Mouse (Mus musculus) adrenal gland, postnatal 0 days (tissue): ENCODE data around the gene Hsf5. TPM values are rescaled to one million over a fixed set of nuclear protein-coding genes. Genes with fewer than 3 reads are reported as not detected.

Experiments
- polyA plus RNA-seq: library from polyadenylated mRNA; unstranded; fragments of >200 nt; fragmentation: Nextera tagmentation; extraction: Ambion mirVana; gene quantifications from 2 replicates; pipeline ENCODE4 v1.2.1, GENCODE M21; 2015

Hsf5 gene
- 0.08 and 0.13 TPM in 2 replicates for polyA plus RNA-seq

DNA sequence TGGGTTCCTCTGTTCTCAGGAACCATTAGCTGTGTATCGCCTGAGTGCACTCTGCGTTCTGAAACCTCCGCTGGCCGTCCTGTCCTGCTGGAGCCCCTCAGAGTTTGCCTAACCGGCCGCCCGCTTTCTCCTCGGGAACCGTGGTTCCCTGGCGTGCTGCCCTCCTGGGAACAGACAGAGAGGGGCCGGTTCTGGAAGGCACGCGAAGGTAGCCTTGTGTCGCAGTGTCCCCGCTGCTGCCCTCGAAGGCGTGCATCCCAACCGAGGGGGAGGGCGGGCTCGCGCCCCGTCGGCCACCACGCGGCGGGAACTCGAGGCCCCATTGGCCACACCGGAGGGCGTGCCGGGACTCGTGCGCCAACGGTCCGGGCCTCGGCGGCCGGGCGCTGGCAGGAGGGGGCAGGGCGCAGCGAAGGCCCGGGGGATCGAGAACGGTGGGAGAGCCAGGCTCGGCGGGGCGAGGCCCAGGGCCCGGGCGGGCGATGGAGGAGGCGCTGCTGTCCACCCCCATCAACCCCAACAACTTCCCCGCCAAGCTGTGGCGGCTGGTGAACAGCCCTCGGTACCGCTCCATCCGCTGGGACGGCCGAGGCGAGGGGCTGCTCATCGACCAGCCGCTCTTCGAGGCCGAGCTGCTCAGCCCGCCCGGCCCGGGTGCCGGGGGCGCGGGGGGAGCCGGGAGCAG lies at the start of gene Hsf5:
Gene Hsf5 (plus strand): TSS at position 375 of the 685 bp plus-strand sequence.

DNA sequence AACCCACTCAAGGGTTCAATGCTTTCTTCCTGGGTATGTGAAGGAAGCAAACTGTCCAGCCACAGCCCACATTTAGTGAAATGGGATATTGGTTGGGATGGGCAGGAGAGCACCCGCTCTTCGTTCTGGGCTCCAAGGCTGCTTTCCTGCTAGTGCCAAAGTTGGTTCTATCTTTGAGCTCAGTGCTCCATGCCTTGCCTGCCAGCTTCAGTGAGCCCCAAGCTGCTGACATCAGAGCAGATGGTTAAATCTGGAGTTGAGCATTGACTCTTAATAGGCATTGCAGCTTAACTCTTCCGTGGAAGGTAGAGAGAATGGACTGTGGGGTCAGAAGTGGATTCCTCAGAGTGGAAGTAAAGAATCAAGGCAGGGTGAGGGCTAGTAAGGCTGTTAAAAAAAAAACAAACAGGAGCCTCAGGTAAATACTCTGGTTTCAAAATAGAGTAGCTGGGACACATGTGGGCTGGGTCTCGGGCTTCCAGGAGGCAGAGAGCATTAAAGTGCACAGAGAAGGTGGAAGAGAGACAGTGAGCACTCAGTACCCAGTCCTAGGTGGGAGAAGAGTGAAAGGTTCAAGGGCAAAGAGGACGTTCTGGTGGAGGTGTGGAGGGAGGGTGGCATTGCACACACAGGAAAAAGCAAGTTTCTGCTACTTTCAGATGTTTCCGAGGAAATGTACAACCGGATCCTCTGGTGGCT lies 48.6 kb upstream of the Hsf5 start, which contains the start of gene Sept4:
Gene Sept4 (plus strand): TSS at position 649 of the 699 bp plus-strand sequence.

GRCm38 (mm10) chr11:87591526-87592353 lies 25.2 kb upstream of the Hsf5 start, which contains the start of gene Mtmr4:
Gene Mtmr4 (plus strand): TSS chr11:87592162.

DNA sequence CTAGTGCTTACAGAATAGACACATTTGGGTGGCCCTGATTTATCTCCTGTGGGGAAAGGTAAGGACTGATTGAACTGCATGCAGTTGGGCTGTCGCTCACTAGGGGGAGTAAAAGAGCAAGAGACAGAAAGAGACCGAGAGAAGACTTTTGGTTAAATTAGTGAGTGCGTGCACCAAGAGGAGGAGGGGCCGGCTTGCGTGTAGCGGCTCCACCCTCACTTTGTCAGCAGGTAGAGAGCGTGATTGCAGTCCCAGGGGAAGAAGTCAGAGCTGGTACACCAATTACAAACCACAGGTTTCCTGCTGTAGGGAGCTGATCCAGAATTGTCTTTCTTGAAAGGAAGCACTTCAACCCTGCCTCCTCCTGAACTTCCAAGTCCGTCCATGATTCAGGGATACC lies 45.4 kb downstream of the Hsf5 start, which contains the start of gene Rnf43:
Gene Rnf43 (plus strand): TSS at position 316 of the 400 bp plus-strand sequence.

Other genes starting within 250 kb of the Hsf5 start
- 2.7 and 3.5 TPM in 2 replicates for gene Rad51c, start 212.2 kb upstream of the Hsf5 start, polyA plus RNA-seq
- 0.76 and 1.8 TPM in 2 replicates for gene Tex14, start 212.1 kb upstream of the Hsf5 start, polyA plus RNA-seq
- gene Gm11492, start 50.5 kb upstream of the Hsf5 start, polyA plus RNA-seq: not detected in 2 replicates
- 35.9 and 36.0 TPM in 2 replicates for gene Sept4, start 48.3 kb upstream of the Hsf5 start, polyA plus RNA-seq
- 10.0 and 10.9 TPM in 2 replicates for gene Mtmr4, start 25.0 kb upstream of the Hsf5 start, polyA plus RNA-seq
- gene Rnf43, start 45.6 kb downstream of the Hsf5 start, polyA plus RNA-seq: 1.1 and 1.7 TPM in 2 replicates
- 261 and 330 TPM in 2 replicates for gene Supt4a, start 120.4 kb downstream of the Hsf5 start, polyA plus RNA-seq
- gene Tspoap1, start 143.4 kb downstream of the Hsf5 start, polyA plus RNA-seq: 1.3 and 2.8 TPM in 2 replicates
- gene Mpo, start 176.4 kb downstream of the Hsf5 start, polyA plus RNA-seq: 9.7 and 15.2 TPM in 2 replicates
- gene Lpo, start 211.1 kb downstream of the Hsf5 start, polyA plus RNA-seq: not detected in 2 replicates
- 5.8 and 10.8 TPM in 2 replicates for gene Mks1, start 236.1 kb downstream of the Hsf5 start, polyA plus RNA-seq